Mouse (Mus musculus) MEL (cell line): ENCODE data around the gene Gtsf1l. TPM values are rescaled to one million over a fixed set of nuclear protein-coding genes. Genes with fewer than 3 reads are reported as not detected.

ENCODE experiments used
- DNase-seq: peaks from one replicate; pipeline ENCODE4 v3.0.0; 2011; ENCODE audit warnings: low read depth, low spot score
- H3K27ac ChIP-seq: 2 replicates; pipeline ENCODE4 v1.5.1; 2012; ENCODE audit warnings: low read depth, mild to moderate bottlenecking, control low read depth, low read length, moderate library complexity; ENCODE audit not compliant: control insufficient read depth
- H3K27me3 ChIP-seq, 2 experiments: fragments of 150-350 bp in 1 of 2; sonication (generic) in 1 of 2; 2 replicates each; pipeline ENCODE4 v1.6.1; 2012; ENCODE audit warnings: low read length in 2 of 2, mild to moderate bottlenecking in 2 of 2, improper control_type of control experiment in 1 of 2, moderate library complexity in 1 of 2; ENCODE audit not compliant: insufficient read depth in 2 of 2, control insufficient read depth in 1 of 2
- H3K36me3 ChIP-seq, 2 experiments: 2 replicates each; pipeline ENCODE4 v1.6.1; 2012 to 2014; ENCODE audit warnings: low read length in 2 of 2, improper control_type of control experiment in 1 of 2, inconsistent platforms in 1 of 2, mild to moderate bottlenecking in 1 of 2; ENCODE audit not compliant: insufficient read depth in 2 of 2, control insufficient read depth in 1 of 2
- H3K4me1 ChIP-seq, 2 experiments: fragments of 150-350 bp in 1 of 2; sonication (generic) in 1 of 2; 2 replicates each; pipeline ENCODE4 v1.6.1; 2012; ENCODE audit warnings: low read length in 2 of 2, improper control_type of control experiment in 1 of 2, mild to moderate bottlenecking in 1 of 2; ENCODE audit not compliant: insufficient read depth in 2 of 2, control insufficient read depth in 1 of 2
- H3K4me3 ChIP-seq, 2 experiments: fragments of 150-350 bp in 1 of 2; sonication (generic) in 1 of 2; 2 replicates each; pipeline ENCODE4 v1.5.1; 2012; ENCODE audit warnings: low read depth in 2 of 2, low read length in 2 of 2, mild to moderate bottlenecking in 2 of 2, moderate library complexity in 2 of 2, control low read depth in 1 of 2, improper control_type of control experiment in 1 of 2; ENCODE audit not compliant: control insufficient read depth in 1 of 2, insufficient read depth in 1 of 2
- H3K79me2 ChIP-seq: 2 replicates; pipeline ENCODE4 v1.6.1; 2012; ENCODE audit warnings: mild to moderate bottlenecking, low read length, moderate library complexity; ENCODE audit not compliant: control insufficient read depth, poor library complexity, insufficient read depth
- H3K9ac ChIP-seq: 2 replicates; pipeline ENCODE4 v1.6.1; 2012; ENCODE audit warnings: low read depth, mild to moderate bottlenecking, control low read depth, low read length, moderate library complexity; ENCODE audit not compliant: control insufficient read depth, poor library complexity, severe bottlenecking
- H3K9me3 ChIP-seq: fragments of 150-350 bp; sonication (generic); replicated peaks from 2 replicates; pipeline ENCODE4 v1.6.1; 2012; ENCODE audit warnings: mild to moderate bottlenecking, low read length, improper control_type of control experiment, moderate library complexity; ENCODE audit not compliant: insufficient read depth
- E2F4 ChIP-seq: IDR thresholded peaks from 2 replicates; pipeline ENCODE4 v1.6.1; 2011; ENCODE audit warnings: low read depth, low read length, improper control_type of control experiment, borderline replicate concordance
- EP300 ChIP-seq, 2 experiments: IDR thresholded peaks; 2 replicates each; pipeline ENCODE4 v1.6.1; 2011; ENCODE audit warnings: improper control_type of control experiment in 2 of 2, low read length in 2 of 2, low read depth in 1 of 2, mild to moderate bottlenecking in 1 of 2
- GABPA ChIP-seq: IDR thresholded peaks from 2 replicates; pipeline ENCODE4 v1.6.1; 2012; ENCODE audit warnings: low read depth, mild to moderate bottlenecking, inconsistent platforms, low read length, improper control_type of control experiment, moderate library complexity
- JUND ChIP-seq: IDR thresholded peaks from 2 replicates; pipeline ENCODE4 v1.6.1; 2011; ENCODE audit warnings: low read depth, mild to moderate bottlenecking, improper control_type of control experiment, low read length
- KAT2A ChIP-seq: conservative IDR thresholded peaks from 2 replicates; pipeline ENCODE4 v1.6.1; 2012; ENCODE audit warnings: low read depth, low read length, improper control_type of control experiment, inconsistent platforms
- MAFK ChIP-seq: IDR thresholded peaks from 2 replicates; pipeline ENCODE4 v1.6.1; 2011; ENCODE audit warnings: low read depth, mild to moderate bottlenecking, low read length, improper control_type of control experiment, borderline replicate concordance
- MXI1 ChIP-seq: IDR thresholded peaks from 2 replicates; pipeline ENCODE4 v1.6.1; 2011; ENCODE audit warnings: mild to moderate bottlenecking, low read depth, low read length, improper control_type of control experiment
- MYC ChIP-seq: IDR thresholded peaks from 2 replicates; pipeline ENCODE4 v1.6.1; 2011; ENCODE audit warnings: low read depth, mild to moderate bottlenecking, low read length, improper control_type of control experiment, moderate library complexity
- NELFE ChIP-seq: IDR thresholded peaks from 2 replicates; pipeline ENCODE4 v1.6.1; 2011; ENCODE audit warnings: low read depth, low read length, improper control_type of control experiment
- POLR2A ChIP-seq, 2 experiments: IDR thresholded peaks; 2 replicates each; pipeline ENCODE4 v1.6.1; 2011 to 2012; ENCODE audit warnings: low read length in 2 of 2, mild to moderate bottlenecking in 2 of 2, control low read depth in 1 of 2, improper control_type of control experiment in 1 of 2, low read depth in 1 of 2, moderate library complexity in 1 of 2; ENCODE audit not compliant: control insufficient read depth in 1 of 2, insufficient read depth in 1 of 2, poor library complexity in 1 of 2
- RAD21 ChIP-seq: IDR thresholded peaks from 2 replicates; pipeline ENCODE4 v1.6.1; 2011; ENCODE audit warnings: mild to moderate bottlenecking, low read depth, low read length, improper control_type of control experiment
- SMC3 ChIP-seq: IDR thresholded peaks from 2 replicates; pipeline ENCODE4 v1.6.1; 2011; ENCODE audit warnings: low read depth, low read length, improper control_type of control experiment
- TAL1 ChIP-seq: IDR thresholded peaks from 2 replicates; pipeline ENCODE4 v1.6.1; 2012; ENCODE audit warnings: mild to moderate bottlenecking, inconsistent platforms, low read length, moderate library complexity, mixed read lengths
- TBP ChIP-seq: IDR thresholded peaks from 2 replicates; pipeline ENCODE4 v1.8.0; 2011; ENCODE audit warnings: low read depth, low read length, improper control_type of control experiment
- USF2 ChIP-seq, 2 experiments: IDR thresholded peaks; 2 replicates each; pipeline ENCODE4 v1.6.1; 2011 to 2012; ENCODE audit warnings: improper control_type of control experiment in 2 of 2, low read length in 2 of 2, borderline replicate concordance in 1 of 2, inconsistent platforms in 1 of 2, low read depth in 1 of 2, mild to moderate bottlenecking in 1 of 2; ENCODE audit not compliant: insufficient read depth in 1 of 2
- ZC3H11A ChIP-seq: IDR thresholded peaks from 2 replicates; pipeline ENCODE4 v1.6.1; 2012; ENCODE audit warnings: low read depth, mild to moderate bottlenecking, inconsistent platforms, low read length, improper control_type of control experiment
- ZNF384 ChIP-seq: IDR thresholded peaks from 2 replicates; pipeline ENCODE4 v1.6.1; 2012; ENCODE audit warnings: low read depth, mild to moderate bottlenecking, inconsistent platforms, low read length, improper control_type of control experiment
- polyA plus RNA-seq, 2 experiments: library from polyadenylated mRNA; stranded (reverse) in 1 of 2; unstranded in 1 of 2; fragments of >175 nt in 1 of 2; fragments of >200 nt in 1 of 2; gene quantifications; 2 replicates each; pipeline versions ENCODE4 v1.2.1 to v1.2.4; 2012; ENCODE audit warnings: low replicate concordance in 2 of 2, low read depth in 1 of 2; ENCODE audit not compliant: insufficient read length in 2 of 2, insufficient read depth in 1 of 2, missing spikeins in 1 of 2
- total RNA-seq: library from RNA; depleted of rRNA; stranded (reverse); fragments of 300-350 nt; gene quantifications from 2 replicates; pipeline ENCODE4 v1.2.3, GENCODE M21; 2012

Gtsf1l gene
- total and polyA plus RNA-seq, 3 experiments, result not detected

DNA sequence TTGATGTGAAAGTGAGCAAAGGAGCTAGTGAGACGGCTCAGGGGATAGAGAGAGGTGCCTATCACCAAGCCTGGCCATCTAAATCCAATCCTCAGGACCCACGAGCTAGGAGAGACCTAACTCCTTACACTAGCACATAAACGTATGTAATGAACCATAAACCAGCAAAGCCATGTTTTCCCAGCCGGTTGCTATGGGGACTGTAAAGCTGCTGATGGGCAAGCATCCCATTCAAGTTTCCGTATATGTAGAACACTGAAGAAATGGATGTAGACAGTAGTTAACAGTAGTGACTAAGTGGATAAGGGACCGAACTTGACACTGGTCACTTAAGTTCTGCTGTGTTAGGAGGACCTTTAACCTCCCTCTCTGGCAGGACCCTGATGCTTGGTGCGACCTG is 13.6 kb downstream of the Gtsf1l start:
- DNase-seq, result no peak
- Histone ChIP-seq H3K36me3 (peaks cover 0 to 4% of the 10 kb centered on the region in 2 experiments; a peak in 2 of 4 replicates), H3K9me3 (no peaks in the 10 kb centered on the region), H3K27me3 (no peaks in the 10 kb centered on the region), H3K79me2 (no peaks in the 10 kb centered on the region), H3K4me1 (no peaks in the 10 kb centered on the region), H3K9ac (no peak overlapping the region), H3K27ac (no peak overlapping the region), H3K4me3 (no peak overlapping the region)
- TF ChIP-seq TAL1 (no peak), TBP (no peak), SMC3 (no peak), USF2 (IDR thresholded peaks at IDR 0.05; ENCODE audit: borderline replicate concordance in 1 of 2, insufficient read depth in 1 of 2, low read depth in 1 of 2, low read length in 2 of 2) (no peak)

DNA sequence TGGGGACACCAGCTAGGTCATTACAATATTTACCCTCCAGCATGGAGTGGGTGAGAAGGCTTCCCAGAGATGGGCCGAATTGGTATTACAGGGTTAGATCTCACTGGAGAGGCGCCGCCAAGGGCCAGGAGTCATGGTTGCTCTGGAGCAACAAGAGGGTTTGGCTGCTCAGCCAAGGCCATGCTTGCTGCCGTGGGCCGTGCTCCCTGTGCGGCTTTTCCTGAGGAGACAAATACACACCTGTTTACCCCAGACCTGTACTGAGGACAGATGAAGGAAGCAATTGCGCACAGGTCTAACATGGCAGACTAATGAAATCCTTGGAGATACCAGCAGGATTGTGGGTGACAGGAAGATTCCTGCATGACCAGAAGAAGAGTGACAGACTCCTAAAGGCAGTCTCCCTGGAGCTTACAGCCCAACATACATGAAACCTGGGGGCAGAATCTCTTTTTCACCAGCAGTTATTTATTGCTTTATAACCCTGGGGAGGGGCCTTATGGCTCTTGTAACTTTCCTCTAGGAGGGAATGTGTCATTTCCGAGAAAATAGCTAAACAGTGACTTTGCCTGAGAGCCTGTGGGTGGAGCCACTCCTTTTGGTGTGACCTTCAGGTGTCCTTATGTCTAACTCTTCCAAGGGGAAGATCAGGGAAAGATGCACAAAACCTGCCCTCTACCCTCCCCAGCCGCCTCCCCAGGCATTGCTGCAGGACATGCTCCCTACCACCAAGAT is 14.5 kb downstream of the Gtsf1l start:
- no peaks in the 10 kb centered on the region for H3K4me1 ChIP-seq
- H3K36me3 ChIP-seq, result peaks cover 0 to 9% of the 10 kb centered on the region in 2 experiments; a peak in 2 of 4 replicates
- TF ChIP-seq ZC3H11A (no peak), MYC (no peak), POLR2A (IDR thresholded peaks at IDR 0.05; ENCODE audit: control insufficient read depth in 1 of 2, insufficient read depth in 1 of 2, low read depth in 1 of 2, low read length in 2 of 2, poor library complexity in 1 of 2) (no peak), KAT2A (no peak), JUND (no peak), NELFE (no peak), MAFK (no peak), GABPA (no peak), RAD21 (no peak), E2F4 (no peak), ZNF384 (no peak), EP300 (IDR thresholded peaks at IDR 0.05; ENCODE audit: low read depth in 1 of 2, low read length in 2 of 2) (no peak), MXI1 (no peak)
- TF ChIP-seq, all 39 proteins: peak for 0
- no peak overlapping the region for H3K27ac ChIP-seq
- no peak overlapping the region for H3K9ac ChIP-seq
- no peaks in the 10 kb centered on the region for H3K79me2 ChIP-seq
- H3K9me3 ChIP-seq, result no peaks in the 10 kb centered on the region
- no peaks in the 10 kb centered on the region for H3K27me3 ChIP-seq
- DNase-seq, result no peak
- H3K4me3 ChIP-seq, result no peak overlapping the region
